Mouse (Mus musculus): ENCODE results near the gene Fbxl17. TPM values are rescaled to one million over a fixed set of nuclear protein-coding genes. Genes with fewer than 3 reads are reported as not detected.

Gene Fbxl17
- polyA plus RNA-seq, 1 experiment from 2014 or later, result 7.7 TPM

DNA sequence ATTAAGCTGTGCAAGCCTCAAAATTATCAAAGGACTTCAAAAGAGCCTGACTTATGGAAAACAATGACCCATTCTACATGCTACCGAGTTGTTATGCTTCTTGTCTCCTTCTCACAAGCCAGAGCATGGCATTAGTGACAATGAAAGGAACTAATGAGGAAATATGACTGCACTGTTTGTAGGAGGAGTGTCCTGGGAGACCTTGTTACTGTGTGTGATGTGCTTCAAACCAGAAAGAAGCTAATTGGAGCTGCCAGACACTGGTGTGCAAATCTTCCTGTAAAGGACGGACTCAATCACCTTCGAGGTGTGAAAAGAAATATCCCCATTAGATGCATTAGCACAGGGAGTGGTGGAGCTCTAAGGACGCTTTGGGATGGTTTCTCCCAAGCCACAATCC is 270.7 kb downstream of the Fbxl17 start:
- H3K36me3 ChIP-seq, result no peaks in the 10 kb centered on the region
- no peak overlapping the region for H3K4me3 ChIP-seq
- no peaks in the 10 kb centered on the region for H3K27me3 ChIP-seq
- peaks cover 5% of the 10 kb centered on the region for H3K4me1 ChIP-seq
- ATAC-seq (ENCODE audit: insufficient number of reproducible peaks, insufficient read depth, low FRiP score, low TSS enrichment, low read depth), result no peak
- H3K4me2 ChIP-seq, result no peak overlapping the region
- no peak overlapping the region for H3K27ac ChIP-seq
- no peaks in the 10 kb centered on the region for H3K9me3 ChIP-seq
- WGBS, result 68% methylated on average over 4 of the region's 4 CpGs
- H3K9ac ChIP-seq, result no peak overlapping the region

DNA sequence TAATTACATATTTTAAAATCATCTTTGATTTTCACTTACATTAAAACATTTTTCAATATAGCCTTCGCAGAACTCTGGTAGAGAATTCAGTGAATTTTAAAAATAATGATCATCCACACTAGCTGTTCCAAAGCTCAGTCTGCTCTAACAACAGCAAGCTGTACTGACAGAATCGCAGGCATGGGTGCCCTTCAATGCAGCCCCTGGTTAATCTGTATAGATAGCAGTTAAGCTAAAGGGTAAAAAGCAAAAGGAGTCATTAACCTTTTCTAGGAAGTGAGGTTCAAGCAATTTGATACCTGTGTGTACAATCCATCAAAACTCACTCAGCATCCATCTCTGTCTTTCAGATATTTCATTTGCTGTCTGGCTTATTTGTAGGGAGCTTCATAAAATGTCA is 273.4 kb downstream of the Fbxl17 start:
- Histone ChIP-seq H3K9me3 (no peaks in the 10 kb centered on the region), H3K36me3 (no peaks in the 10 kb centered on the region), H3K4me2 (no peak overlapping the region), H3K9ac (no peak overlapping the region), H3K27ac (no peak overlapping the region), H3K27me3 (no peaks in the 10 kb centered on the region), H3K4me3 (no peak overlapping the region), H3K4me1 (peaks cover 12% of the 10 kb centered on the region)
- no peak for ATAC-seq (ENCODE audit: insufficient number of reproducible peaks, insufficient read depth, low FRiP score, low TSS enrichment, low read depth)
- 61% methylated on average over 2 of the region's 2 CpGs for WGBS

DNA sequence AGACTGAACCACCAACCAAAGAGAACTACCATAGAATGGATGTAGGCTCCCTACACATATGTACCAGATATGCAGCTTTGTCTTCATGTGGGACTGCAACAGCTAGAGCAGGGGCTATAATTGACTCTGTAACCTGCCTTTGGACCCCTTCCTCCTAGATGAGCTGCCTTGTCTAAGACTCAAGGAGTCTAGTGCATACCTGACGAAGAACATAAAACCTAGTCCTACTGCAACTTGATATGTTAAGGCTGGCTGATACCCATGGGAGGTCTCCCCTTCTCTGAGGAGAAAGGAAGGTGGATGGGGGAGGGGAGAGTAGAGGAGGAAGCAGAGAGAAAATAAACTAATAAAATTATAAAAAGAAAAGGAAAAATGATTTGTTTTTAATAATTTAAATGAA is 273.9 kb downstream of the Fbxl17 start:
- no peaks in the 10 kb centered on the region for H3K27me3 ChIP-seq
- H3K36me3 ChIP-seq, result no peaks in the 10 kb centered on the region
- 76% methylated on average over 1 of the region's 1 CpGs for WGBS
- no peak overlapping the region for H3K9ac ChIP-seq
- ATAC-seq (ENCODE audit: insufficient number of reproducible peaks, insufficient read depth, low FRiP score, low TSS enrichment, low read depth), result no peak
- no peak overlapping the region for H3K27ac ChIP-seq
- no peaks in the 10 kb centered on the region for H3K9me3 ChIP-seq
- H3K4me2 ChIP-seq, result no peak overlapping the region
- H3K4me1 ChIP-seq, result peaks cover 12% of the 10 kb centered on the region
- no peak overlapping the region for H3K4me3 ChIP-seq

DNA sequence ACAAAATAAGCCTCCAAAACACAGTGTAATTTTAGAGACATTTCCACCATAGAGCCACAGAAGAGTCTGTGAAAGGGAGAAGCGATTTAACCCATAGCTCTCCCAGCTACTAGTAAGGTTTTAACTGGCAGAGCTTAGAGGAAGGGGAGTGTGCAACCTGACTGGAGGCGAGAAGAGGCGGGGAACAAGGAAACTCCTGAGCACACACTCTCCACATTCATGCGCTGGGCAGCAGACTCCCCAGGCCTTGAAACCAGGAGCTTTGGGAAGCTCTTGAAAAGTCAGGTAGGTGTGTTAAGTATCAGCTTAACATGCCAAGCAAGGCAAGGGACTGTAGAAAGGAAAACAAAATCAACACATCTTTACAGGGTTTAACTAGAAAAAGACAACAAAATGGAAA is 276.1 kb downstream of the Fbxl17 start:
- no peak overlapping the region for H3K4me2 ChIP-seq
- 30% methylated on average over 4 of the region's 4 CpGs for WGBS

DNA sequence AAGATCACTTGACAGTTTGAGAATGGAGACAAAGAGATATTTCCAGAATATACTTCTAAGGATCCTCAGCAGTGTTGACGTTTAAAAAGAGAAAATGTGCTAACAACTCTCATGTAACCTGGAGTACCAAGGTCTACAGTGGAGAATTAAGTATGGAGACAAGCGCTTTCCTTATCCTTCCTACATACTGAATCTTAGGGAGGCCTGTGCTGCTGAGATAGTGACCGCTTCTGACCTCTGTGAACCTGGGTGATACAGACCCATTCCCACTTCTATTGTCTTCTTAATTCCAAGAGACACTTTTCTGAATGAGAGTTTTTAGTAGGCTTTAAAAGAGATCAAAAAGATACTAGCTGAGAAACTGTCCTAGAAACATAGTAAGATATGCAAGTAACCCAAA is 278.2 kb downstream of the Fbxl17 start:
- no peaks in the 10 kb centered on the region for H3K9me3 ChIP-seq
- H3K27ac ChIP-seq, result no peak overlapping the region
- no peaks in the 10 kb centered on the region for H3K36me3 ChIP-seq
- H3K27me3 ChIP-seq, result no peaks in the 10 kb centered on the region
- 93% methylated on average over 3 of the region's 3 CpGs for WGBS
- H3K4me2 ChIP-seq, result no peak overlapping the region
- H3K9ac ChIP-seq, result no peak overlapping the region
- H3K4me1 ChIP-seq, result peaks cover 12% of the 10 kb centered on the region
- no peak for ATAC-seq (ENCODE audit: insufficient number of reproducible peaks, insufficient read depth, low FRiP score, low TSS enrichment, low read depth)
- no peak overlapping the region for H3K4me3 ChIP-seq

More for the DNA sequence above, 276.1 kb downstream of the Fbxl17 start:
- Histone ChIP-seq H3K4me1 (peaks cover 12% of the 10 kb centered on the region), H3K4me3 (no peak overlapping the region), H3K36me3 (no peaks in the 10 kb centered on the region), H3K27me3 (no peaks in the 10 kb centered on the region), H3K27ac (no peak overlapping the region), H3K9me3 (no peaks in the 10 kb centered on the region), H3K9ac (no peak overlapping the region)
- ATAC-seq (ENCODE audit: insufficient number of reproducible peaks, insufficient read depth, low FRiP score, low TSS enrichment, low read depth), result no peak

DNA sequence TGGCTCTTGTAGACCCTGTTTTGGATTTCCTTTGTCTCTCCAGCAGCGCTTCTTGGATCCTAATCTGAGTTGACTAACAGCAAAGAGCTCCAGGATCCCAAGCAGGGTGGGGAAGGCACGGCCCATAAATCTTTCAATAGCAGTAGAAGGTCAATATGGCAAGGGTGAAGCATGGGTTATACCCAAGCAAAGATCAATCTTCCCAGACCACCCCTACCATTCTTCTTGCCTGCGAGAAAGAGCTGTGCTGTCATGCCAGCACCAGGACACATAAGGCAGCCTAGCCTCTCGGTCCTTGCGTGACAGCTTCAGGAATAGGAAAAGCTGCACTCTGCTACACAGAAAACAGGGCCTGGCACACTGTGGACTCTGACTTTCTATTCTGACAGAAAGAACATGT is 279.0 kb downstream of the Fbxl17 start:
- WGBS, result 84% methylated on average over 5 of the region's 5 CpGs
- no peaks in the 10 kb centered on the region for H3K36me3 ChIP-seq
- no peak overlapping the region for H3K9ac ChIP-seq
- ATAC-seq (ENCODE audit: insufficient number of reproducible peaks, insufficient read depth, low FRiP score, low TSS enrichment, low read depth), result no peak
- no peak overlapping the region for H3K27ac ChIP-seq
- H3K4me3 ChIP-seq, result no peak overlapping the region
- no peaks in the 10 kb centered on the region for H3K27me3 ChIP-seq
- peaks cover 12% of the 10 kb centered on the region for H3K4me1 ChIP-seq
- no peak overlapping the region for H3K4me2 ChIP-seq
- H3K9me3 ChIP-seq, result 0 out of 2 replicates have a peak, but pooled peaks cover 1% of the 10 kb centered on the region

DNA sequence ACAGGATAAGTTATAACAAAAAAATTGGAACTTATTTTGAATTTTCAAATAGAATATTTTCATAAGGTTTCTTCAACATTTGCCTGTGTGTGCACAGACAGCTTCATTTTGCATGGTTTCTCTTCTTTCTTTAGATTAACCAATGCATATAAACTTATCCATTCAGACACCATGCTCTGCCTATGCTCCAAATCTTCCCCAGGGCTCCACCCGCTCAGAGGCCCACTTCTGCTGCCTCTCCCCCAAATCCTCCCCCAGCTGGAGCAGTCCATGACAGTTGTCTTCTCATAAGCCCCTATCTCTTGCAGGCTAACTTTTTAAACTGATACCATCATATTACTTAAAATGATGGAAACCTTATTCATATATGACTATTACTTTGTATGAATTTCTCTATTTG is 282.8 kb downstream of the Fbxl17 start:
- Histone ChIP-seq H3K27ac (no peak overlapping the region), H3K4me1 (no peaks in the 10 kb centered on the region), H3K36me3 (no peaks in the 10 kb centered on the region), H3K9me3 (0 out of 2 replicates have a peak, but pooled peaks cover 3% of the 10 kb centered on the region), H3K4me3 (no peak overlapping the region), H3K4me2 (no peak overlapping the region), H3K27me3 (no peaks in the 10 kb centered on the region), H3K9ac (no peak overlapping the region)
- ATAC-seq (ENCODE audit: insufficient number of reproducible peaks, insufficient read depth, low FRiP score, low TSS enrichment, low read depth), result no peak
- 92% methylated on average over 1 of the region's 1 CpGs for WGBS

DNA sequence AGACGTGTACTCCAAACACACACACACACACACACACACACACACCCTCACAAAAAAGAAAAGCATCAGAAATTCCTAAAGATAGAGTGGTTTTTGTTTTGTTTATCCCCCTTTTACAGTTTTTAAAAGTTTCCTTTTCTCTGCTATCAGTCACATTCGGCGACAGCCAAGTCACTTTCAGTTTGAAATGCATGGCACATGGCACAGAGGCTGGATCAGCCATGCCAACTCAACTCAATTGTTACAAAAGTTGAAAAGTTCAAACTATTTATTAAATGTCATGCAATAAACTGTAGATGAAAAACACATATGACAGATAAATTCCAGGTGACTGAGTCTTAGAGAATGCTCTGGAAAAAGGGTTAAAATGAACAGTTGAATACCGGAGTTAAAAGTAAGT is 287.8 kb downstream of the Fbxl17 start:
- H3K9ac ChIP-seq, result no peak overlapping the region
- ATAC-seq (ENCODE audit: insufficient number of reproducible peaks, insufficient read depth, low FRiP score, low TSS enrichment, low read depth), result no peak
- 0 out of 2 replicates have a peak, but pooled peaks cover 3% of the 10 kb centered on the region for H3K9me3 ChIP-seq
- H3K4me2 ChIP-seq, result no peak overlapping the region
- H3K4me3 ChIP-seq, result no peak overlapping the region
- 62% methylated on average over 4 of the region's 4 CpGs for WGBS
- no peaks in the 10 kb centered on the region for H3K36me3 ChIP-seq
- H3K27ac ChIP-seq, result no peak overlapping the region
- no peaks in the 10 kb centered on the region for H3K27me3 ChIP-seq
- H3K4me1 ChIP-seq, result 0 out of 2 replicates have a peak, but pooled peaks cover 4% of the 10 kb centered on the region

DNA sequence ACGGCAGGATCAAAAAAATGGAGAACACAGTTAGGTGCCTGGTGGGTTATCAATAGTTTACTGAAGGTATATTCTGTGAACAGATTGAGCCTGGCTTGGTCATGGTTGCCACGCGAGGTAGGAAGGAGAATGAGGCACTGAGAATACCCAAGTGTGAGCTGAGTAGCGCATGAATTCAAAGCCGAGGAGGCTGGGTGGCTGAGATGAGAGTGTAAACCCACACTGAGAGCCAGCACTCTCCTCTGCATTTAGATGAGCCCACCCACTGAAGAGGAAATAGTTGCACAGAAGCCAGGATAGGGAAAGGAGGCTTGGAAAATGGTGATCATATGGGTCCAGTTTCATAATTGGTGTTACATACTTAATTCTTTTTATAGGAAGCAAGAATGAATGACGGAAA is 290.7 kb downstream of the Fbxl17 start:
- no peaks in the 10 kb centered on the region for H3K27me3 ChIP-seq
- H3K27ac ChIP-seq, result no peak overlapping the region
- 90% methylated on average over 6 of the region's 6 CpGs for WGBS
- H3K4me1 ChIP-seq, result 0 out of 2 replicates have a peak, but pooled peaks cover 4% of the 10 kb centered on the region
- H3K9me3 ChIP-seq, result no peaks in the 10 kb centered on the region
- H3K4me3 ChIP-seq, result no peak overlapping the region
- no peak overlapping the region for H3K4me2 ChIP-seq
- no peaks in the 10 kb centered on the region for H3K36me3 ChIP-seq
- no peak overlapping the region for H3K9ac ChIP-seq
- ATAC-seq (ENCODE audit: insufficient number of reproducible peaks, insufficient read depth, low FRiP score, low TSS enrichment, low read depth), result no peak

DNA sequence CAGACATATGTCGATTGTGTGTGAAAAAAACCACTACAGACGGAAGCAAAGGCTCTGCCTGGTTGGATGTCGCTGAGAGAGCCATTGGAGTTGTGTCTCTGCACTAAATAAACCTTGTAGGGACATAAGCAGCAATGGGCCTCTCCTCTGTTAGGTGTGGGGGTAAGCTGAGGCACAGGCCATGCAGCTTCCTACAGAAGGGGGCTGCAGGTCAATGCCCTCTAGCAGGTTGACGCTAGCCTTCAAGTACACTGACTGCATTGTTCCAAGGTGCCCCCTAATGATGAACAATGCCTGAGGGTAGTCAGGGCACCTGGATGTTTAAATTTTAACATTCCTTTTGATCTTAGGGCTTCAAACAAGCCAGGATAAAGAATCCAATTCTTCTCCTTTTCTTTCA is 291.5 kb downstream of the Fbxl17 start:
- no peak overlapping the region for H3K4me2 ChIP-seq
- 0 out of 2 replicates have a peak, but pooled peaks cover 6% of the 10 kb centered on the region for H3K4me1 ChIP-seq
- no peaks in the 10 kb centered on the region for H3K27me3 ChIP-seq
- no peaks in the 10 kb centered on the region for H3K36me3 ChIP-seq
- no peak for ATAC-seq (ENCODE audit: insufficient number of reproducible peaks, insufficient read depth, low FRiP score, low TSS enrichment, low read depth)
- WGBS, result 59% methylated on average over 4 of the region's 4 CpGs
- H3K4me3 ChIP-seq, result no peak overlapping the region
- no peak overlapping the region for H3K9ac ChIP-seq
- no peaks in the 10 kb centered on the region for H3K9me3 ChIP-seq
- H3K27ac ChIP-seq, result no peak overlapping the region

DNA sequence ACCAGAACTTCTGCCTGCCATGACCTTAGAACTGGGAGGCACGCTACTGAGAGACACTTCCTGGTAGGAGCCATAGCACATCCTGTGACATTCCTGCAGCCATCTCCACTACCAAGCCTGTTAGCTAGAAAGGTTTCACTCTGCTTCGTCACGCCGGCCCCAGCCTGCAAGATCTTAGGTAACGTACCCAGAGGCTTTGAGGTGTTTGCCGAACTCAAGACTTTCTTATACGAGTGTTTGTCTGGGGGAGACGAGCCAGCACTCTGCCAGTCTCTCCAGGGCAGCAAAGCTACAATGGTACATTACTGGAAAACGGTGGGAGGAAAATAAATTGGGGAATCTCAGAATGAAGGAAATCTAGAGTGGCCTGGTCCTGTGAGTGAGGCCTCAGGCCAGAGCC is 292.1 kb downstream of the Fbxl17 start:
- Histone ChIP-seq H3K36me3 (no peaks in the 10 kb centered on the region), H3K4me2 (no peak overlapping the region), H3K27ac (no peak overlapping the region), H3K4me1 (0 out of 2 replicates have a peak, but pooled peaks cover 6% of the 10 kb centered on the region), H3K4me3 (no peak overlapping the region), H3K9me3 (no peaks in the 10 kb centered on the region), H3K27me3 (no peaks in the 10 kb centered on the region), H3K9ac (no peak overlapping the region)
- ATAC-seq (ENCODE audit: insufficient number of reproducible peaks, insufficient read depth, low FRiP score, low TSS enrichment, low read depth), result no peak
- 81% methylated on average over 9 of the region's 9 CpGs for WGBS

DNA sequence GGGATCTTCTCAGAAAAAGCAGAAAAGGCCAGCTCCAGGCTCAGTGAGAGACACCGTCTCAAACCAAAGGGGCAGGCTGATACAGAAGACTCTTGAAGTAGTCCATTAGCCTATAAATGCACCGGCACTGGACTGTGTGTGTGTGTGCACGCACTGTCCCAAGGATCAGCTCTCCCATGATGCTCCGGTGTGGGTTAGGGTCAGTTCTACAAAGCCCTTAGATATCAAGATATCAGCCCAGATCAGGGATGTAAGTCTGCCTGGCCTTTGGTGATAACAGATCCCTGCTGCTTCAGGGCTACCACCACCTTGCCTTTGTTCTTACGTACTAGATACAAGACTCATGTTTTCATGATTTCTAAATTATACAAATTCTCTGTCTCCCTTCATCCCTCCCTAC is 294.5 kb downstream of the Fbxl17 start:
- no peak for ATAC-seq (ENCODE audit: insufficient number of reproducible peaks, insufficient read depth, low FRiP score, low TSS enrichment, low read depth)
- no peaks in the 10 kb centered on the region for H3K9me3 ChIP-seq
- no peak overlapping the region for H3K4me2 ChIP-seq
- no peaks in the 10 kb centered on the region for H3K36me3 ChIP-seq
- H3K4me1 ChIP-seq, result 0 out of 2 replicates have a peak, but pooled peaks cover 6% of the 10 kb centered on the region
- no peak overlapping the region for H3K4me3 ChIP-seq
- H3K9ac ChIP-seq, result no peak overlapping the region
- H3K27ac ChIP-seq, result no peak overlapping the region
- WGBS, result 95% methylated on average over 5 of the region's 5 CpGs
- no peaks in the 10 kb centered on the region for H3K27me3 ChIP-seq

Data from embryonic facial prominence, embryonic 13.5 days (tissue).